Mouse (Mus musculus): ENCODE results near the gene Vps13d. TPM values are rescaled to one million over a fixed set of nuclear protein-coding genes. Genes with fewer than 3 reads are reported as not detected.

Gene Vps13d
- polyA plus RNA-seq, 1 experiment from 2014 or later, result 10.1 TPM

GRCm38 (mm10) chr4:145079324-145079723 lies 115.5 kb downstream of the Vps13d start:
- no peak overlapping the region for H3K4me2 ChIP-seq (ENCODE audit: low read depth, low read length)
- no peak overlapping the region for H3K4me3 ChIP-seq (ENCODE audit: low read depth, low read length)
- ATAC-seq (replicated peaks; ENCODE audit: insufficient number of reproducible peaks, low FRiP score, low TSS enrichment, low read depth), result no peak
- DNase-seq (ENCODE audit: low spot score), result no peak
- H3K4me1 ChIP-seq (ENCODE audit: control insufficient read depth, insufficient read depth, low read length), result no peaks in the 10 kb centered on the region
- H3K36me3 ChIP-seq (replicated peaks; ENCODE audit: control insufficient read depth, insufficient read depth, low read depth, low read length), result no peaks in the 10 kb centered on the region
- H3K9ac ChIP-seq (replicated peaks; ENCODE audit: low read length), result no peak overlapping the region
- no peak overlapping the region for H3K27ac ChIP-seq (replicated peaks; ENCODE audit: low read depth, low read length)
- no peaks in the 10 kb centered on the region for H3K27me3 ChIP-seq (ENCODE audit: control insufficient read depth, insufficient read depth, low read length)
- whole genome bisulfite sequencing, result 90% methylated on average over 2 of the region's 2 CpGs
- H3K9me3 ChIP-seq (replicated peaks; ENCODE audit: control insufficient read depth, low read length), result no peaks in the 10 kb centered on the region

- WGBS, result 71% methylated on average over 2 of the region's 2 CpGs
- no peak for DNase-seq (ENCODE audit: low spot score)
- no peak overlapping the region for H3K27ac ChIP-seq (replicated peaks; ENCODE audit: low read depth, low read length)
- no peak for ATAC-seq (replicated peaks; ENCODE audit: insufficient number of reproducible peaks, low FRiP score, low TSS enrichment, low read depth)
- H3K4me1 ChIP-seq (ENCODE audit: control insufficient read depth, insufficient read depth, low read length), result no peaks in the 10 kb centered on the region
- H3K36me3 ChIP-seq (replicated peaks; ENCODE audit: control insufficient read depth, insufficient read depth, low read depth, low read length), result no peaks in the 10 kb centered on the region; the same call in 1 of the 2 replicates
- H3K9me3 ChIP-seq (replicated peaks; ENCODE audit: control insufficient read depth, low read length), result no peaks in the 10 kb centered on the region
- H3K9ac ChIP-seq (replicated peaks; ENCODE audit: low read length), result no peak overlapping the region
- H3K4me3 ChIP-seq (ENCODE audit: low read depth, low read length), result no peak overlapping the region
- H3K4me2 ChIP-seq (ENCODE audit: low read depth, low read length), result no peak overlapping the region
- H3K27me3 ChIP-seq (ENCODE audit: control insufficient read depth, insufficient read depth, low read length), result no peaks in the 10 kb centered on the region
These were observed 120.5 kb downstream of the Vps13d start for GRCm38 (mm10) chr4:145074276-145074675.

GRCm38 (mm10) chr4:145073728-145074127 lies 121.1 kb downstream of the Vps13d start:
- H3K36me3 ChIP-seq (replicated peaks; ENCODE audit: control insufficient read depth, insufficient read depth, low read depth, low read length), result no peaks in the 10 kb centered on the region; the same call in 1 of the 2 replicates
- H3K9ac ChIP-seq (replicated peaks; ENCODE audit: low read length), result no peak overlapping the region
- no peak overlapping the region for H3K27ac ChIP-seq (replicated peaks; ENCODE audit: low read depth, low read length)
- no peak overlapping the region for H3K4me2 ChIP-seq (ENCODE audit: low read depth, low read length)
- no peaks in the 10 kb centered on the region for H3K27me3 ChIP-seq (ENCODE audit: control insufficient read depth, insufficient read depth, low read length)
- no peaks in the 10 kb centered on the region for H3K4me1 ChIP-seq (ENCODE audit: control insufficient read depth, insufficient read depth, low read length)
- H3K9me3 ChIP-seq (replicated peaks; ENCODE audit: control insufficient read depth, low read length), result no peaks in the 10 kb centered on the region
- ATAC-seq (replicated peaks; ENCODE audit: insufficient number of reproducible peaks, low FRiP score, low TSS enrichment, low read depth), result no peak
- DNase-seq (ENCODE audit: low spot score), result peak; percentile 25
- WGBS, result 62% methylated on average over 7 of the region's 7 CpGs
- H3K4me3 ChIP-seq (ENCODE audit: low read depth, low read length), result no peak overlapping the region

GRCm38 (mm10) chr4:145071942-145072341 lies 122.9 kb downstream of the Vps13d start:
- no peaks in the 10 kb centered on the region for H3K9me3 ChIP-seq (replicated peaks; ENCODE audit: control insufficient read depth, low read length)
- no peaks in the 10 kb centered on the region for H3K27me3 ChIP-seq (ENCODE audit: control insufficient read depth, insufficient read depth, low read length)
- DNase-seq (ENCODE audit: low spot score), result no peak
- no peak overlapping the region for H3K9ac ChIP-seq (replicated peaks; ENCODE audit: low read length)
- no peaks in the 10 kb centered on the region; the same call in 1 of the 2 replicates for H3K36me3 ChIP-seq (replicated peaks; ENCODE audit: control insufficient read depth, insufficient read depth, low read depth, low read length)
- no peak overlapping the region for H3K27ac ChIP-seq (replicated peaks; ENCODE audit: low read depth, low read length)
- no peak overlapping the region for H3K4me3 ChIP-seq (ENCODE audit: low read depth, low read length)
- H3K4me2 ChIP-seq (ENCODE audit: low read depth, low read length), result no peak overlapping the region
- no peak for ATAC-seq (replicated peaks; ENCODE audit: insufficient number of reproducible peaks, low FRiP score, low TSS enrichment, low read depth)
- no peaks in the 10 kb centered on the region for H3K4me1 ChIP-seq (ENCODE audit: control insufficient read depth, insufficient read depth, low read length)
- WGBS, result 88% methylated on average over 7 of the region's 7 CpGs

- H3K9me3 ChIP-seq (replicated peaks; ENCODE audit: control insufficient read depth, low read length), result no peaks in the 10 kb centered on the region
- no peak overlapping the region for H3K4me3 ChIP-seq (ENCODE audit: low read depth, low read length)
- peak; percentile 92 for DNase-seq (ENCODE audit: low spot score)
- H3K27ac ChIP-seq (replicated peaks; ENCODE audit: low read depth, low read length), result no peak overlapping the region; the same call in 1 of the 2 replicates
- WGBS, result 24% methylated on average over 6 of the region's 6 CpGs
- no peak overlapping the region for H3K4me2 ChIP-seq (ENCODE audit: low read depth, low read length)
- no peak overlapping the region for H3K9ac ChIP-seq (replicated peaks; ENCODE audit: low read length)
- no peaks in the 10 kb centered on the region for H3K27me3 ChIP-seq (ENCODE audit: control insufficient read depth, insufficient read depth, low read length)
- no peaks in the 10 kb centered on the region for H3K4me1 ChIP-seq (ENCODE audit: control insufficient read depth, insufficient read depth, low read length)
- H3K36me3 ChIP-seq (replicated peaks; ENCODE audit: control insufficient read depth, insufficient read depth, low read depth, low read length), result no peaks in the 10 kb centered on the region; the same call in none of the 2 replicates
- peak; percentile 86 for ATAC-seq (replicated peaks; ENCODE audit: insufficient number of reproducible peaks, low FRiP score, low TSS enrichment, low read depth)
These were observed 127.7 kb downstream of the Vps13d start for GRCm38 (mm10) chr4:145067019-145067680.

- no peak for DNase-seq (ENCODE audit: low spot score)
- WGBS, result 43% methylated on average over 7 of the region's 7 CpGs
- Histone ChIP-seq H3K4me1 (ENCODE audit: control insufficient read depth, insufficient read depth, low read length) (no peaks in the 10 kb centered on the region), H3K27me3 (ENCODE audit: control insufficient read depth, insufficient read depth, low read length) (no peaks in the 10 kb centered on the region), H3K27ac (replicated peaks; ENCODE audit: low read depth, low read length) (0 out of 2 replicates have a peak overlapping the region, but pooled peaks have one; percentile 25), H3K36me3 (replicated peaks; ENCODE audit: control insufficient read depth, insufficient read depth, low read depth, low read length) (no peaks in the 10 kb centered on the region; the same call in none of the 2 replicates), H3K9ac (replicated peaks; ENCODE audit: low read length) (no peak overlapping the region), H3K9me3 (replicated peaks; ENCODE audit: control insufficient read depth, low read length) (no peaks in the 10 kb centered on the region), H3K4me2 (ENCODE audit: low read depth, low read length) (no peak overlapping the region), H3K4me3 (ENCODE audit: low read depth, low read length) (no peak overlapping the region)
- no peak for ATAC-seq (replicated peaks; ENCODE audit: insufficient number of reproducible peaks, low FRiP score, low TSS enrichment, low read depth)
These were observed 128.3 kb downstream of the Vps13d start for GRCm38 (mm10) chr4:145066336-145067018.

GRCm38 (mm10) chr4:145058749-145059442 lies 135.9 kb downstream of the Vps13d start:
- Histone ChIP-seq H3K27me3 (ENCODE audit: control insufficient read depth, insufficient read depth, low read length) (no peaks in the 10 kb centered on the region), H3K36me3 (replicated peaks; ENCODE audit: control insufficient read depth, insufficient read depth, low read depth, low read length) (no peaks in the 10 kb centered on the region; the same call in none of the 2 replicates), H3K4me3 (ENCODE audit: low read depth, low read length) (no peak overlapping the region), H3K27ac (replicated peaks; ENCODE audit: low read depth, low read length) (no peak overlapping the region), H3K4me1 (ENCODE audit: control insufficient read depth, insufficient read depth, low read length) (no peaks in the 10 kb centered on the region), H3K9ac (replicated peaks; ENCODE audit: low read length) (no peak overlapping the region), H3K9me3 (replicated peaks; ENCODE audit: control insufficient read depth, low read length) (no peaks in the 10 kb centered on the region), H3K4me2 (ENCODE audit: low read depth, low read length) (no peak overlapping the region)
- ATAC-seq (replicated peaks; ENCODE audit: insufficient number of reproducible peaks, low FRiP score, low TSS enrichment, low read depth) (no peak), DNase-seq (ENCODE audit: low spot score) (no peak)
- 92% methylated on average over 2 of the region's 2 CpGs for whole genome bisulfite sequencing

Data from embryonic facial prominence, embryonic 11.5 days (tissue).